Mouse (Mus musculus) stomach, postnatal 0 days (tissue): ENCODE measurements around the gene Stk10. TPM values are rescaled to one million over a fixed set of nuclear protein-coding genes. Genes with fewer than 3 reads are reported as not detected.

Source experiments
- ATAC-seq: fragments of 200-750 bp; cut with Nextera tagmentation; 2 replicates; pipeline ENCODE4 v1.8.0; 2017; ENCODE audit not compliant: low FRiP score, low TSS enrichment
- DNase-seq: peaks from one replicate; pipeline ENCODE4 v3.0.0-alpha.2; 2016; ENCODE audit warnings: low spot score
- H3K27ac ChIP-seq: fragments of 300-500 bp; sonication (generic); replicated peaks from 2 replicates; pipeline ENCODE4 v1.5.1; 2014; ENCODE audit warnings: mild to moderate bottlenecking, control low read depth
- H3K27me3 ChIP-seq: fragments of 300-500 bp; sonication (generic); 2 replicates; pipeline ENCODE4 v1.6.1; 2014; ENCODE audit warnings: low read length; ENCODE audit not compliant: control insufficient read depth, insufficient read depth
- H3K36me3 ChIP-seq: fragments of 300-500 bp; sonication (generic); 2 replicates; pipeline ENCODE4 v1.6.1; 2014; ENCODE audit warnings: low read length, mixed read lengths; ENCODE audit not compliant: control insufficient read depth, insufficient read depth
- H3K4me1 ChIP-seq: fragments of 300-500 bp; sonication (generic); replicated peaks from 2 replicates; pipeline ENCODE4 v1.6.1; 2014; ENCODE audit warnings: antibody characterized with exemption; ENCODE audit not compliant: control insufficient read depth, insufficient read depth
- H3K4me2 ChIP-seq: fragments of 300-500 bp; sonication (generic); replicated peaks from 2 replicates; pipeline ENCODE4 v1.6.1; 2014; ENCODE audit warnings: low read depth, mild to moderate bottlenecking, control low read depth, moderate library complexity
- H3K4me3 ChIP-seq: fragments of 300-500 bp; sonication (generic); 2 replicates; pipeline ENCODE4 v1.5.1; 2014; ENCODE audit warnings: low read depth, low read length, control low read depth
- H3K9ac ChIP-seq: fragments of 300-500 bp; sonication (generic); 2 replicates; pipeline ENCODE4 v1.6.1; 2014; ENCODE audit warnings: mild to moderate bottlenecking, low read length, control low read depth, mixed read lengths
- H3K9me3 ChIP-seq: fragments of 300-500 bp; sonication (generic); 2 replicates; pipeline ENCODE4 v1.6.1; 2016; ENCODE audit warnings: low read length; ENCODE audit not compliant: control insufficient read depth
- CTCF ChIP-seq: IDR thresholded peaks from 2 replicates; pipeline ENCODE4 v1.5.1; 2016; ENCODE audit warnings: antibody characterized with exemption, low read depth, mild to moderate bottlenecking, moderate library complexity
- EP300 ChIP-seq: optimal IDR thresholded peaks from 2 replicates; pipeline ENCODE3; 2016; ENCODE audit warnings: antibody characterized with exemption
- WGBS: fragments of 180-500 bp; shearing (Covaris S2); extraction: QIAGEN DNeasy Blood & Tissue Kit; methylation state at CpG from one replicate; pipeline ENCODE4 v1.1.7; 2014; 5-methylcytosine and 5-hydroxymethylcytosine counted together
- polyA plus RNA-seq: library from polyadenylated mRNA; unstranded; fragments of >200 nt; fragmentation: Nextera tagmentation; extraction: Ambion mirVana; gene quantifications from 2 replicates; pipeline ENCODE4 v1.2.1, GENCODE M21; 2015

The Stk10 gene
- polyA plus RNA-seq, 1 experiment from 2014 or later, result 1.1 TPM

DNA sequence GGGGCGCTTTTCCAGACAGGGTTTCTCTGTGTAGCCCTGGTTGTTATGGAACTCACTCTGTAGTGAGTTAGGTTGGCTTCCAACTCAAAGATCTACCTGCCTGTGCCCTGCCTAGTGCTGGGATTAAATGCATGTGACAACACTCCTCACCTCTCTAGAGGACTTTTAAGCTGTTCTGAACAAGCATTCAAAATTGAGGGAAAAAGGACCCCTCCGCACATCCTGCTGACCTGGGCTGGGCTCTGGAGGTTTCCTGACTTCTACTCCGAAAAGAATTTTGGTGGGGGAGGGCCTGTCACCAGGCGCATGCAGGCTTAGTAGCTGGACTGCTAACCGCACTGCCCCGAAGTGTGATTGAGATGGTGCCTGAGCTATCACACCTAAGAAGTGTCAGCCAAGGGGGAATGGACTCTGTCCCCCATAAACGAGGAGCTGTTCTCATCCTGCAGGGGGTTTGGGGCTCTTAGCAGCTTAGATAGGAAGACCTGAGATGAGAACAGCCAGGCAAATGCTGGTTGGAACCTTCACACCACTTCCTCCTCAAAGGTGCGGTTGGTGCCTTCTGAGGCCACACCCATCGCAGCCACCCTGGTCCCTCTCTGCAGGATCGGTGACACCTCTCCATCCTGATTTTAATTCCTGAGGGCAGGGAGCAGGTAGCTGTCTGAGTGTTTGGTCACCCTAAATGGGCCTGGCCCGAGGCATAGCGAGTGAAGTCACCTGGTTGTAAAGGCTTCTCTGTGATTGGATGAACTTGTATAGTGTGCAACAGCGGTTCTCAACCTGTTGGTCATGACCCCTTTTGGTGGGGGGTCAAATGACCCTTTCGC is 20.4 kb downstream of the Stk10 start:
- ATAC-seq, result peak; percentile 27; the same call in 1 of the 2 replicates
- H3K4me3 ChIP-seq, result no peak overlapping the region
- no peak for DNase-seq
- no peaks in the 10 kb centered on the region for H3K36me3 ChIP-seq
- no peak overlapping the region for H3K9ac ChIP-seq
- H3K27me3 ChIP-seq, result no peaks in the 10 kb centered on the region
- no peak overlapping the region for H3K4me2 ChIP-seq
- peaks cover 2% of the 10 kb centered on the region; the same call in 1 of the 2 replicates for H3K4me1 ChIP-seq
- no peaks in the 10 kb centered on the region for H3K9me3 ChIP-seq
- TF ChIP-seq EP300 (no peak), CTCF (no peak)
- 57% methylated on average over 14 of the region's 14 CpGs for WGBS
- H3K27ac ChIP-seq, result no peak overlapping the region

DNA sequence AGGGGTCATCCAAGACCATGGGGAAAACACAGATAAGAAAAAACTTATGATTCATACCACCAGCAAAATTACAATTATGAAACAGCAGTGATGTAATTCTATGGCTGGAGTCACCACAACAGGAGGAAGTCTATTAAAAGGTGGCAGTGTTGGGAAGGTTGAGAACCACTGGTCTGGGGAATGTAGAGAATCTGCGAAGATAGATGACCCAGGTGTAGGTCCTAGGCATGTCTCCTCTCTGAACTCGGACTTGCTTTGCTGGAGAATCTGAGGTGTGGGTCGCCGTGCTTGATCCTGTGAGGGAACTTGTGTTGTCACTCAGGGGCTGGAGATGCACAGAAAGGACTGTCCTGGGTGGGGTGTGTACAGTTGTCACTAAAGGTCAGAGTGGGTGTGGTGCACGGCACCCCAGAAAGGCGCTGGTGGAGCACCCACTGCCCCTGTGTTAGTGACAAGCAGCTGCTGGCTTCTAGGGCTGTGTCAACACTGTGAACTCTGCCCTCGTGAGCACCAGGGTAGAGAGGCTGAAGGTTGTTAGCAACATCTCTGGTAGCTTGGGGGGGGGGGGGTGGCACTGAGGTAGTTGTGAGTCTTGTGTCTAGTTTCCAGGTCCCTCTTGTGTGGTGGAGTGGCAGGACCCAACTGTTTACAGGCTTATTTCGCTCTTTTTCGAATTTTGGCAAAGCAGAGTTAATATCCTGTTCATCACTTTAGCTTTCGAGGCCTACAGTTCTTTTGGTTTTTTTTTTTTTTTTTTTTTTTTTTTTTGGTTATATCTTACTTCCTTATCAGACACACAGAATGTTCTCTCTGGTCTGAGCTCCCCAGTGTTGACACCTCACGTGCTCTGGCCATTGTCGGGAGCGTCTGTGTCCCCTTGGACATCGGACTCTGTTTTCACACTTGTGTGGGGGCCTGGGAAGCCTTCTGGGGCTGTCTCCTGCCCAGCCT is 21.3 kb downstream of the Stk10 start:
- Histone ChIP-seq H3K4me3 (no peak overlapping the region), H3K9ac (no peak overlapping the region), H3K4me2 (no peak overlapping the region), H3K9me3 (no peaks in the 10 kb centered on the region), H3K27ac (0 out of 2 replicates have a peak overlapping the region, but pooled peaks have one; percentile 24), H3K27me3 (no peaks in the 10 kb centered on the region), H3K4me1 (peaks cover 2% of the 10 kb centered on the region; the same call in 1 of the 2 replicates), H3K36me3 (no peaks in the 10 kb centered on the region)
- 78% methylated on average over 14 of the region's 14 CpGs for WGBS
- ATAC-seq, result no peak
- TF ChIP-seq CTCF (no peak), EP300 (no peak)
- DNase-seq, result no peak

- Histone ChIP-seq H3K9ac (no peak overlapping the region), H3K9me3 (no peaks in the 10 kb centered on the region), H3K4me2 (no peak overlapping the region), H3K36me3 (no peaks in the 10 kb centered on the region), H3K27me3 (no peaks in the 10 kb centered on the region), H3K4me3 (no peak overlapping the region), H3K4me1 (peaks cover 2% of the 10 kb centered on the region; the same call in 1 of the 2 replicates), H3K27ac (no peak overlapping the region)
- no peak for DNase-seq
- no peak for ATAC-seq
- WGBS, result 86% methylated on average over 12 of the region's 12 CpGs
- TF ChIP-seq CTCF (no peak), EP300 (no peak)
Observed at GRCm38 (mm10) chr11:32555103-32555689, 22.1 kb downstream of the Stk10 start.

DNA sequence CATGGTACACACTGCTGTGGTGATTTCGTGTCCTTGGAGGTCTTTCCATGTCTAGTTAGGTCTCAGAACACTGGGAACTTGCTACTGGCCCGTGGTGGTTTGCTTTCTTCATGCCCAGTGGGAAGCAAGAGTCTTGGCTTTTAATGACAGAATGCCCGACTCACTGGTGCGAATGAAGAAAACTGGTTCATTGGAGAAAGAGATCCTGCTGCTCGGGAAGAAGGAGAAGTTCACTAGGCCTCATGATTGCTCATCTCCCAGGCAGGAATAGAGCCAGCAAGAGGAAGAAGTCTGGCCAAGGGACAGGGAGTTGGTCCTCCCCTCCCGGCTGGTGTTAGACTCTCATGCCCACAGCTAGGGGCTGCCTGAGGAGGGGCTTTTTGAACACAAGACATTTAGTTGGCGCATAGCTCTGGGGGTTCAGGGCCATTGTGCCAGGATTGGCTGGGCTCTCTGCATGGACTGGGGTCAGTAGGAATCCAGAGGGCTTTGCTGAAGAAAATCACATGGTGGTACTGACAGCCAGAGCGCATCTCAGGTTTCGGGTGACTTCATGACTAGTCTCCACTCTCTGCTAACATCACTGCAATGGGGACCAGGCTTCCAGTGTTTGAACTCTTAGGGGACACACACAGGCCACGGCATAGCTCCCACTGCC is 23.4 kb downstream of the Stk10 start:
- ATAC-seq (no peak), DNase-seq (no peak)
- H3K36me3 ChIP-seq, result no peaks in the 10 kb centered on the region
- no peak overlapping the region for H3K27ac ChIP-seq
- H3K27me3 ChIP-seq, result no peaks in the 10 kb centered on the region
- H3K9me3 ChIP-seq, result no peaks in the 10 kb centered on the region
- WGBS, result 80% methylated on average over 10 of the region's 10 CpGs
- TF ChIP-seq EP300 (no peak), CTCF (no peak)
- H3K9ac ChIP-seq, result no peak overlapping the region; the same call in 1 of the 2 replicates
- H3K4me1 ChIP-seq, result no peaks in the 10 kb centered on the region; the same call in 1 of the 2 replicates
- H3K4me3 ChIP-seq, result no peak overlapping the region
- no peak overlapping the region for H3K4me2 ChIP-seq

- no peak for TF ChIP-seq EP300
- TF ChIP-seq CTCF, result no peak
- Histone ChIP-seq H3K4me1 (no peaks in the 10 kb centered on the region), H3K9me3 (no peaks in the 10 kb centered on the region), H3K4me2 (no peak overlapping the region), H3K4me3 (no peak overlapping the region), H3K27ac (no peak overlapping the region), H3K9ac (no peak overlapping the region), H3K27me3 (no peaks in the 10 kb centered on the region), H3K36me3 (no peaks in the 10 kb centered on the region)
- WGBS, result 83% methylated on average over 4 of the region's 4 CpGs
- peak; percentile 25 for DNase-seq
- ATAC-seq, result peak; percentile 45; the same call in 1 of the 2 replicates
Observed at GRCm38 (mm10) chr11:32558026-32558425, 24.9 kb downstream of the Stk10 start.
